Mouse (Mus musculus) cortical plate, adult 2 months (tissue): ENCODE measurements around the gene Mgat5. TPM values are rescaled to one million over a fixed set of nuclear protein-coding genes. Genes with fewer than 3 reads are reported as not detected.

Experiments
- H3K27ac ChIP-seq: fragments of 200-500 bp; 2 replicates; pipeline ENCODE4 v1.5.1; 2012; ENCODE audit warnings: low read length, control low read depth, inconsistent platforms; ENCODE audit not compliant: insufficient read depth
- H3K4me1 ChIP-seq: fragments of 200-500 bp; 2 replicates; pipeline ENCODE4 v1.6.1; 2011; ENCODE audit warnings: low read length; ENCODE audit not compliant: control insufficient read depth, insufficient read depth
- H3K4me3 ChIP-seq: fragments of 200-500 bp; 2 replicates; pipeline ENCODE4 v1.5.1; 2011; ENCODE audit warnings: mild to moderate bottlenecking, low read length, control low read depth; ENCODE audit not compliant: insufficient read depth
- CTCF ChIP-seq: fragments of 200-500 bp; IDR thresholded peaks from 2 replicates; pipeline ENCODE4 v1.5.1; 2011; ENCODE audit warnings: mild to moderate bottlenecking, control low read depth, low read length; ENCODE audit not compliant: insufficient read depth; ENCODE audit errors: extremely low read depth
- POLR2A ChIP-seq: fragments of 200-500 bp; IDR thresholded peaks from 2 replicates; pipeline ENCODE4 v1.6.1; 2011; ENCODE audit warnings: mild to moderate bottlenecking, low read length, control low read depth; ENCODE audit not compliant: insufficient read depth; ENCODE audit errors: extremely low read depth
- polyA plus RNA-seq: library from polyadenylated mRNA; depleted of rRNA; stranded (reverse); fragments of >200 nt; gene quantifications from 2 replicates; pipeline ENCODE4 v1.2.3, GENCODE M21; 2012

Gene Mgat5
- polyA plus RNA-seq, 1 experiment: 32.9 TPM

GRCm38 (mm10) chr1:127299774-127300173 lies 95.0 kb downstream of the Mgat5 start:
- Histone ChIP-seq H3K27ac (no peak overlapping the region), H3K4me1 (no peaks in the 10 kb centered on the region), H3K4me3 (no peak overlapping the region)
- TF ChIP-seq POLR2A: no peak
- TF ChIP-seq CTCF: no peak

- no peak overlapping the region for H3K27ac ChIP-seq
- TF ChIP-seq POLR2A (no peak), CTCF (no peak)
- no peak overlapping the region for H3K4me3 ChIP-seq
- peaks cover 3% of the 10 kb centered on the region; the same call in 1 of the 2 replicates for H3K4me1 ChIP-seq
Measured at GRCm38 (mm10) chr1:127301038-127301437, 96.2 kb downstream of the Mgat5 start.

GRCm38 (mm10) chr1:127302620-127303019 lies 97.8 kb downstream of the Mgat5 start:
- H3K4me3 ChIP-seq: no peak overlapping the region
- no peak for TF ChIP-seq POLR2A
- peaks cover 3% of the 10 kb centered on the region; the same call in 1 of the 2 replicates for H3K4me1 ChIP-seq
- no peak overlapping the region for H3K27ac ChIP-seq

GRCm38 (mm10) chr1:127303791-127304190 lies 99.0 kb downstream of the Mgat5 start:
- Histone ChIP-seq H3K4me3 (no peak overlapping the region), H3K27ac (no peak overlapping the region), H3K4me1 (peaks cover 4% of the 10 kb centered on the region; the same call in 1 of the 2 replicates)
- no peak for TF ChIP-seq POLR2A

- H3K4me1 ChIP-seq: peaks cover 4% of the 10 kb centered on the region; the same call in 1 of the 2 replicates
- H3K27ac ChIP-seq: no peak overlapping the region
- no peak for TF ChIP-seq POLR2A
- no peak for TF ChIP-seq CTCF
- no peak overlapping the region for H3K4me3 ChIP-seq
Measured at GRCm38 (mm10) chr1:127304281-127304680, 99.5 kb downstream of the Mgat5 start.

GRCm38 (mm10) chr1:127305582-127305981 lies 100.8 kb downstream of the Mgat5 start:
- H3K27ac ChIP-seq: no peak overlapping the region
- TF ChIP-seq CTCF (no peak), POLR2A (no peak)
- H3K4me1 ChIP-seq: peaks cover 4% of the 10 kb centered on the region
- no peak overlapping the region for H3K4me3 ChIP-seq

GRCm38 (mm10) chr1:127306024-127306771 lies 101.4 kb downstream of the Mgat5 start:
- Histone ChIP-seq H3K27ac (no peak overlapping the region), H3K4me3 (no peak overlapping the region), H3K4me1 (peaks cover 4% of the 10 kb centered on the region)
- TF ChIP-seq CTCF (no peak), POLR2A (no peak)

- Histone ChIP-seq H3K4me3 (no peak overlapping the region), H3K4me1 (peaks cover 4% of the 10 kb centered on the region), H3K27ac (no peak overlapping the region)
- TF ChIP-seq CTCF (no peak), POLR2A (no peak)
Measured at GRCm38 (mm10) chr1:127307361-127307760, 102.5 kb downstream of the Mgat5 start.

- H3K4me3 ChIP-seq: no peak overlapping the region
- H3K27ac ChIP-seq: no peak overlapping the region
- TF ChIP-seq CTCF (no peak), POLR2A (no peak)
- H3K4me1 ChIP-seq: peaks cover 4% of the 10 kb centered on the region
Measured at GRCm38 (mm10) chr1:127308207-127308725, 103.5 kb downstream of the Mgat5 start.
